Comparison of ENCODE assay signal across 24 mouse cellular contexts in genomic region chr9:107538711-107539110, GRCm38 (mm10). TPM values are rescaled to one million over a fixed set of nuclear protein-coding genes. Genes with fewer than 3 reads are reported as not detected.
"Had no signal": no experiment of that assay in that cellular context is flagged by ENCODE, and none has a peak within 500 bp of the region (broad histone marks: within the 10 kb centered on the region; RNA-seq: fewer than 3 reads in every experiment).

No protein-coding gene starts in this region.

- H3K4me3 ChIP-seq: embryonic facial prominence, embryonic 10.5 days; embryonic facial prominence, embryonic 12.5 days; embryonic facial prominence, embryonic 13.5 days; embryonic facial prominence, embryonic 15.5 days; erythroblast, embryonic 14.5 days; forebrain, embryonic 12.5 days; forebrain, embryonic 13.5 days; forebrain, embryonic 15.5 days; gastrocnemius, adult 2 months; heart, adult 2 months had no signal

- DNase-seq: cerebellum, adult 8-10 months; cerebellum, adult 9-10 months; cerebellum, postnatal 36 days; embryo, embryonic 11 days; forebrain, postnatal 0 days; gastrocnemius, adult 2 months; gastrocnemius, postnatal 10 days; gastrocnemius, postnatal 14 days; gastrocnemius, postnatal 25 days; gastrocnemius, postnatal 36 days; heart, adult 18-20 months; heart, adult 2 months had no signal

- H3K27ac ChIP-seq: embryonic facial prominence, embryonic 10.5 days; embryonic facial prominence, embryonic 12.5 days; embryonic facial prominence, embryonic 13.5 days; embryonic facial prominence, embryonic 15.5 days; forebrain, embryonic 10.5 days; forebrain, embryonic 12.5 days; forebrain, embryonic 13.5 days; forebrain, embryonic 15.5 days; gastrocnemius, adult 2 months; heart, adult 2 months had no signal

RNA-seq across cellular contexts. Expression of gene Zmynd10, which starts 8.4 kb away (rescaled TPM):
- total RNA-seq: common myeloid progenitor, adult 5-6 weeks; gastrocnemius, postnatal 14 days; gastrocnemius, postnatal 25 days; gastrocnemius, postnatal 36 days; gastrocnemius, postnatal 4 days; granulocyte monocyte progenitor cell, adult 5-6 weeks; heart, adult 2 months had no signal
